Mouse (Mus musculus) frontal cortex, postnatal 25 days (tissue): ENCODE measurements around the gene Aldh6a1.
A peak's percentile ranks its signal among the peaks of the same experiment; 100 is the strongest.

Experiments
- DNase-seq, 2 experiments: peaks; one replicate each; pipeline ENCODE4 v3.0.0; 2022; ENCODE audit warnings: low spot score in 2 of 2

Aldh6a1 gene

GRCm38 (mm10) chr12:84450718-84451646 is at the start of gene Aldh6a1, which contains the start of gene Lin52:
Gene Aldh6a1, minus strand, starts transcription at chr12:84451004.
Gene Lin52, plus strand, starts transcription at chr12:84451422.
- DNase-seq, result peak; percentile 85 to 90

GRCm38 (mm10) chr12:84496795-84497194 is 46.0 kb upstream of the Aldh6a1 start:
- no peak for DNase-seq

GRCm38 (mm10) chr12:84487324-84488056 is 36.7 kb upstream of the Aldh6a1 start:
- DNase-seq, result no peak

GRCm38 (mm10) chr12:84482778-84483585 is 32.2 kb upstream of the Aldh6a1 start:
- no peak for DNase-seq

GRCm38 (mm10) chr12:84481251-84481650 is 30.4 kb upstream of the Aldh6a1 start:
- no peak for DNase-seq

GRCm38 (mm10) chr12:84478937-84479336 is 28.1 kb upstream of the Aldh6a1 start:
- DNase-seq, result no peak

GRCm38 (mm10) chr12:84468701-84469100 is 17.9 kb upstream of the Aldh6a1 start:
- DNase-seq, result no peak

GRCm38 (mm10) chr12:84462856-84463255 is 12.1 kb upstream of the Aldh6a1 start:
- DNase-seq, result no peak

- no peak for DNase-seq
These were observed 10.6 kb upstream of the Aldh6a1 start for GRCm38 (mm10) chr12:84461416-84461815.

GRCm38 (mm10) chr12:84459845-84460244 is 9.0 kb upstream of the Aldh6a1 start:
- no peak for DNase-seq

- DNase-seq, result no peak
These were observed 6.1 kb upstream of the Aldh6a1 start for GRCm38 (mm10) chr12:84456911-84457310.

- no peak for DNase-seq
These were observed 997 bp upstream of the Aldh6a1 start for GRCm38 (mm10) chr12:84451801-84452200.

GRCm38 (mm10) chr12:84450351-84450717 is 470 bp downstream of the Aldh6a1 start:
- no peak for DNase-seq

- DNase-seq, result no peak
These were observed 917 bp downstream of the Aldh6a1 start for GRCm38 (mm10) chr12:84449887-84450286.

- DNase-seq, result no peak
These were observed 2.6 kb downstream of the Aldh6a1 start for GRCm38 (mm10) chr12:84448181-84448580.

GRCm38 (mm10) chr12:84447386-84447785 is 3.4 kb downstream of the Aldh6a1 start:
- no peak for DNase-seq

GRCm38 (mm10) chr12:84442526-84442925 is 8.3 kb downstream of the Aldh6a1 start:
- no peak for DNase-seq

- no peak for DNase-seq
These were observed 12.1 kb downstream of the Aldh6a1 start for GRCm38 (mm10) chr12:84438697-84439096.

- no peak for DNase-seq
These were observed 21.0 kb downstream of the Aldh6a1 start for GRCm38 (mm10) chr12:84429825-84430224.

GRCm38 (mm10) chr12:84423990-84424389 is 26.8 kb downstream of the Aldh6a1 start:
- DNase-seq, result no peak

- DNase-seq, result no peak
These were observed 33.2 kb downstream of the Aldh6a1 start for GRCm38 (mm10) chr12:84417605-84417922.
